Mouse (Mus musculus) brain, embryonic 14.5 days (tissue): ENCODE data around the gene Ube4b.

Experiments
- CTCF ChIP-seq: fragments of 200-500 bp; IDR thresholded peaks from 2 replicates; pipeline ENCODE4 v1.5.1; 2012; ENCODE audit warnings: inconsistent platforms, mild to moderate bottlenecking, moderate library complexity, borderline replicate concordance; ENCODE audit not compliant: insufficient read depth, insufficient read length; ENCODE audit errors: extremely low read depth
- POLR2A ChIP-seq: fragments of 200-500 bp; IDR thresholded peaks from 2 replicates; pipeline ENCODE4 v1.6.1; 2012; ENCODE audit warnings: mild to moderate bottlenecking, inconsistent platforms, borderline replicate concordance; ENCODE audit not compliant: poor library complexity, insufficient read depth, insufficient read length, severe bottlenecking; ENCODE audit errors: extremely low read depth

GRCm38 (mm10) chr4:149337353-149337752 is 89.2 kb downstream of the Ube4b start:
- no peak for TF ChIP-seq CTCF
- no peak for TF ChIP-seq POLR2A
